Mouse (Mus musculus): ENCODE results near the gene Ms4a13. TPM values are rescaled to one million over a fixed set of nuclear protein-coding genes. Genes with fewer than 3 reads are reported as not detected.
"Not testable (repeated sequence)": the region's sequence is repeated elsewhere in the genome, so short reads cannot be mapped to it uniquely, and the experiment has no call there.

The Ms4a13 gene
- polyA plus RNA-seq (2015; fragmentation: Nextera tagmentation; extraction: Ambion mirVana): not detected in 2 replicates

- H3K9ac ChIP-seq (replicated peaks): no peak within 1 kb of the TSS
Measured at GRCm38 (mm10) chr19:11196546-11196945, at the start of gene Ms4a13. TSS of gene Ms4a13 (minus strand) at chr19:11196737.

GRCm38 (mm10) chr19:11244230-11244629 lies 47.7 kb upstream of the Ms4a13 start:
- no peak for ATAC-seq (replicated peaks)

More at GRCm38 (mm10) chr19:11196546-11196945, at the start of gene Ms4a13:
- H3K36me3 ChIP-seq: no peaks in the 10 kb centered on the region
- no peaks in the 10 kb centered on the region for H3K9me3 ChIP-seq
- no peak within 1 kb of the TSS for H3K4me2 ChIP-seq (replicated peaks)
- no peaks in the 10 kb centered on the region for H3K4me1 ChIP-seq
- WGBS: 64% methylated on average over 12 of the region's 12 CpGs
- no peak within 1 kb of the TSS for H3K27ac ChIP-seq (replicated peaks)
- no peak for ATAC-seq (replicated peaks)
- no peak within 1 kb of the TSS for H3K4me3 ChIP-seq
- no peaks in the 10 kb centered on the region for H3K27me3 ChIP-seq

GRCm38 (mm10) chr19:11242560-11242959 lies 46.0 kb upstream of the Ms4a13 start:
- no peaks in the 10 kb centered on the region for H3K9me3 ChIP-seq
- 52% methylated on average over 5 of the region's 5 CpGs for WGBS
- no peaks in the 10 kb centered on the region for H3K27me3 ChIP-seq
- no peaks in the 10 kb centered on the region for H3K4me1 ChIP-seq
- ATAC-seq (replicated peaks): no peak
- H3K27ac ChIP-seq (replicated peaks): no peak overlapping the region
- H3K36me3 ChIP-seq: no peaks in the 10 kb centered on the region
- H3K4me2 ChIP-seq (replicated peaks): no peak overlapping the region
- no peak overlapping the region for H3K4me3 ChIP-seq
- no peak overlapping the region for H3K9ac ChIP-seq (replicated peaks)

More at GRCm38 (mm10) chr19:11244230-11244629, 47.7 kb upstream of the Ms4a13 start:
- no peak overlapping the region for H3K4me2 ChIP-seq (replicated peaks)
- no peaks in the 10 kb centered on the region for H3K36me3 ChIP-seq
- H3K9ac ChIP-seq (replicated peaks): no peak overlapping the region
- H3K27me3 ChIP-seq: no peaks in the 10 kb centered on the region
- H3K27ac ChIP-seq (replicated peaks): no peak overlapping the region
- H3K9me3 ChIP-seq: no peaks in the 10 kb centered on the region
- H3K4me1 ChIP-seq: no peaks in the 10 kb centered on the region
- H3K4me3 ChIP-seq: no peak overlapping the region

GRCm38 (mm10) chr19:11235820-11236219 lies 39.3 kb upstream of the Ms4a13 start:
- ATAC-seq (replicated peaks): no peak

GRCm38 (mm10) chr19:11234921-11235735 lies 38.6 kb upstream of the Ms4a13 start:
- Histone ChIP-seq H3K4me1 (no peaks in the 10 kb centered on the region), H3K36me3 (no peaks in the 10 kb centered on the region), H3K27ac (replicated peaks) (no peak overlapping the region), H3K4me3 (no peak overlapping the region), H3K4me2 (replicated peaks) (no peak overlapping the region), H3K27me3 (no peaks in the 10 kb centered on the region), H3K9ac (replicated peaks) (no peak overlapping the region), H3K9me3 (no peaks in the 10 kb centered on the region)
- ATAC-seq (replicated peaks): no peak
- 71% methylated on average over 5 of the region's 5 CpGs for WGBS

More at GRCm38 (mm10) chr19:11235820-11236219, 39.3 kb upstream of the Ms4a13 start:
- Histone ChIP-seq H3K36me3 (no peaks in the 10 kb centered on the region), H3K4me1 (no peaks in the 10 kb centered on the region), H3K27ac (replicated peaks) (no peak overlapping the region), H3K9ac (replicated peaks) (no peak overlapping the region), H3K9me3 (no peaks in the 10 kb centered on the region), H3K27me3 (no peaks in the 10 kb centered on the region), H3K4me3 (no peak overlapping the region), H3K4me2 (replicated peaks) (no peak overlapping the region)

GRCm38 (mm10) chr19:11234244-11234643 lies 37.7 kb upstream of the Ms4a13 start:
- Histone ChIP-seq H3K27me3 (no peaks in the 10 kb centered on the region), H3K27ac (replicated peaks) (no peak overlapping the region), H3K4me2 (replicated peaks) (no peak overlapping the region), H3K9me3 (no peaks in the 10 kb centered on the region), H3K36me3 (no peaks in the 10 kb centered on the region), H3K4me3 (no peak overlapping the region), H3K4me1 (no peaks in the 10 kb centered on the region), H3K9ac (replicated peaks) (no peak overlapping the region)
- no peak for ATAC-seq (replicated peaks)
- 83% methylated on average over 5 of the region's 5 CpGs for WGBS

GRCm38 (mm10) chr19:11232348-11232747 lies 35.8 kb upstream of the Ms4a13 start, which contains the start of gene Ms4a12:
TSS of gene Ms4a12 (minus strand) at chr19:11232448.
- no peaks in the 10 kb centered on the region for H3K4me1 ChIP-seq
- 82% methylated on average over 5 of the region's 5 CpGs for WGBS
- H3K4me3 ChIP-seq: no peak within 1 kb of the TSS
- no peak within 1 kb of the TSS for H3K27ac ChIP-seq (replicated peaks)
- no peak for ATAC-seq (replicated peaks)
- no peaks in the 10 kb centered on the region for H3K36me3 ChIP-seq
- H3K4me2 ChIP-seq (replicated peaks): no peak within 1 kb of the TSS
- no peak within 1 kb of the TSS for H3K9ac ChIP-seq (replicated peaks)
- no peaks in the 10 kb centered on the region for H3K9me3 ChIP-seq
- H3K27me3 ChIP-seq: no peaks in the 10 kb centered on the region

GRCm38 (mm10) chr19:11192552-11192951 lies 4.0 kb downstream of the Ms4a13 start:
- no peak for ATAC-seq (replicated peaks)
- Histone ChIP-seq H3K27me3 (no peaks in the 10 kb centered on the region), H3K27ac (replicated peaks) (no peak overlapping the region), H3K4me2 (replicated peaks) (no peak overlapping the region), H3K4me3 (no peak overlapping the region), H3K36me3 (no peaks in the 10 kb centered on the region), H3K9ac (replicated peaks) (no peak overlapping the region), H3K4me1 (no peaks in the 10 kb centered on the region), H3K9me3 (no peaks in the 10 kb centered on the region)
- WGBS: 76% methylated on average over 1 of the region's 1 CpGs

GRCm38 (mm10) chr19:11184121-11184520 lies 12.4 kb downstream of the Ms4a13 start:
- Histone ChIP-seq H3K4me2 (replicated peaks) (no peak overlapping the region), H3K36me3 (no peaks in the 10 kb centered on the region), H3K9me3 (no peaks in the 10 kb centered on the region), H3K27ac (replicated peaks) (no peak overlapping the region), H3K27me3 (no peaks in the 10 kb centered on the region), H3K9ac (replicated peaks) (no peak overlapping the region), H3K4me1 (no peaks in the 10 kb centered on the region), H3K4me3 (no peak overlapping the region)
- no peak for ATAC-seq (replicated peaks)
- 18% methylated on average over 5 of the region's 5 CpGs for WGBS

GRCm38 (mm10) chr19:11177464-11177863 lies 19.1 kb downstream of the Ms4a13 start:
- WGBS: 55% methylated on average over 2 of the region's 2 CpGs
- Histone ChIP-seq H3K27ac (replicated peaks) (no peak overlapping the region), H3K4me1 (no peaks in the 10 kb centered on the region), H3K36me3 (no peaks in the 10 kb centered on the region), H3K27me3 (no peaks in the 10 kb centered on the region), H3K4me2 (replicated peaks) (no peak overlapping the region), H3K9ac (replicated peaks) (no peak overlapping the region), H3K4me3 (no peak overlapping the region), H3K9me3 (no peaks in the 10 kb centered on the region)
- ATAC-seq (replicated peaks): no peak

- H3K36me3 ChIP-seq: no peaks in the 10 kb centered on the region
- ATAC-seq (replicated peaks): no peak
- 35% methylated on average over 10 of the region's 10 CpGs for WGBS
- H3K4me3 ChIP-seq: no peak within 1 kb of the TSS
- no peak within 1 kb of the TSS for H3K27ac ChIP-seq (replicated peaks)
- H3K4me2 ChIP-seq (replicated peaks): no peak within 1 kb of the TSS
- H3K4me1 ChIP-seq: no peaks in the 10 kb centered on the region
- no peaks in the 10 kb centered on the region for H3K9me3 ChIP-seq
- no peaks in the 10 kb centered on the region for H3K27me3 ChIP-seq
- H3K9ac ChIP-seq (replicated peaks): no peak within 1 kb of the TSS
Measured at GRCm38 (mm10) chr19:11165172-11165571, 31.4 kb downstream of the Ms4a13 start, which contains the start of gene 1700025F22Rik. TSS of gene 1700025F22Rik (minus strand) at chr19:11165320.

GRCm38 (mm10) chr19:11157890-11158289 lies 38.6 kb downstream of the Ms4a13 start:
- H3K27me3 ChIP-seq; H3K4me3 ChIP-seq; H3K4me2 ChIP-seq (replicated peaks); H3K36me3 ChIP-seq; ATAC-seq (replicated peaks); H3K27ac ChIP-seq (replicated peaks); H3K9me3 ChIP-seq; H3K9ac ChIP-seq (replicated peaks); H3K4me1 ChIP-seq: not testable (repeated sequence)
- WGBS: 86% methylated on average over 5 of the region's 6 CpGs

- H3K9me3 ChIP-seq: no peaks in the 10 kb centered on the region
- no peak overlapping the region for H3K27ac ChIP-seq (replicated peaks)
- 77% methylated on average over 4 of the region's 4 CpGs for WGBS
- no peaks in the 10 kb centered on the region for H3K4me1 ChIP-seq
- no peaks in the 10 kb centered on the region for H3K36me3 ChIP-seq
- no peak overlapping the region for H3K4me3 ChIP-seq
- H3K9ac ChIP-seq (replicated peaks): no peak overlapping the region
- H3K27me3 ChIP-seq: no peaks in the 10 kb centered on the region
- H3K4me2 ChIP-seq (replicated peaks): no peak overlapping the region
- no peak for ATAC-seq (replicated peaks)
Measured at GRCm38 (mm10) chr19:11135336-11135735, 61.2 kb downstream of the Ms4a13 start.
